Mouse (Mus musculus) lung, postnatal 0 days (tissue): Measurements from ENCODE around the gene Jade1. TPM values are rescaled to one million over a fixed set of nuclear protein-coding genes. Genes with fewer than 3 reads are reported as not detected.
A peak's percentile ranks its signal among the peaks of the same experiment; 100 is the strongest.

Source experiments
- ATAC-seq: fragments of 200-750 bp; cut with Nextera tagmentation; 2 replicates; pipeline ENCODE4 v1.8.0; 2017; ENCODE audit warnings: moderate library complexity
- DNase-seq: peaks from one replicate; pipeline ENCODE4 v3.0.0-alpha.2; 2016; ENCODE audit warnings: low spot score
- H3K27ac ChIP-seq: fragments of 300-500 bp; sonication (generic); 2 replicates; pipeline ENCODE4 v1.5.1; 2014; ENCODE audit warnings: antibody characterized with exemption, mild to moderate bottlenecking, low read length, mixed read lengths
- H3K27me3 ChIP-seq: fragments of 300-500 bp; sonication (generic); replicated peaks from 2 replicates; pipeline ENCODE4 v1.6.1; 2014; ENCODE audit warnings: low read length, mixed read lengths; ENCODE audit not compliant: insufficient read depth
- H3K36me3 ChIP-seq: fragments of 300-500 bp; sonication (generic); 2 replicates; pipeline ENCODE4 v1.6.1; 2014; ENCODE audit warnings: low read length, mixed read lengths; ENCODE audit not compliant: insufficient read depth
- H3K4me1 ChIP-seq: fragments of 300-500 bp; sonication (generic); 2 replicates; pipeline ENCODE4 v1.6.1; 2014; ENCODE audit warnings: antibody characterized with exemption, low read depth, low read length, mixed read lengths; ENCODE audit not compliant: insufficient read depth
- H3K4me2 ChIP-seq: fragments of 300-500 bp; sonication (generic); replicated peaks from 2 replicates; pipeline ENCODE4 v1.6.1; 2014; ENCODE audit warnings: low read depth, mild to moderate bottlenecking, low read length, moderate library complexity, mixed read lengths
- H3K4me3 ChIP-seq: fragments of 300-500 bp; sonication (generic); 2 replicates; pipeline ENCODE4 v1.5.1; 2014; ENCODE audit warnings: low read depth, low read length
- H3K9ac ChIP-seq: fragments of 300-500 bp; sonication (generic); replicated peaks from 2 replicates; pipeline ENCODE4 v1.6.1; 2014; ENCODE audit warnings: low read depth, mild to moderate bottlenecking
- H3K9me3 ChIP-seq: fragments of 300-500 bp; sonication (generic); 2 replicates; pipeline ENCODE4 v1.6.1; 2016; ENCODE audit warnings: low read length, mixed read lengths
- CTCF ChIP-seq: IDR thresholded peaks from 2 replicates; pipeline ENCODE4 v1.5.1; 2016; ENCODE audit warnings: antibody characterized with exemption, mild to moderate bottlenecking
- EP300 ChIP-seq: IDR thresholded peaks from 2 replicates; pipeline ENCODE4 v1.6.1; 2016; ENCODE audit warnings: antibody characterized with exemption, mild to moderate bottlenecking, control low read depth
- WGBS: fragments of 180-500 bp; shearing (Covaris S2); extraction: QIAGEN DNeasy Blood & Tissue Kit; methylation state at CpG from one replicate; pipeline ENCODE4 v1.1.7; 2014; 5-methylcytosine and 5-hydroxymethylcytosine counted together
- polyA plus RNA-seq: library from polyadenylated mRNA; unstranded; fragments of >200 nt; fragmentation: Nextera tagmentation; extraction: Ambion mirVana; gene quantifications from 2 replicates; pipeline ENCODE4 v1.2.1, GENCODE M21; 2015

Gene Jade1
- polyA plus RNA-seq, 1 experiment from 2014 or later = 6.0 TPM

DNA sequence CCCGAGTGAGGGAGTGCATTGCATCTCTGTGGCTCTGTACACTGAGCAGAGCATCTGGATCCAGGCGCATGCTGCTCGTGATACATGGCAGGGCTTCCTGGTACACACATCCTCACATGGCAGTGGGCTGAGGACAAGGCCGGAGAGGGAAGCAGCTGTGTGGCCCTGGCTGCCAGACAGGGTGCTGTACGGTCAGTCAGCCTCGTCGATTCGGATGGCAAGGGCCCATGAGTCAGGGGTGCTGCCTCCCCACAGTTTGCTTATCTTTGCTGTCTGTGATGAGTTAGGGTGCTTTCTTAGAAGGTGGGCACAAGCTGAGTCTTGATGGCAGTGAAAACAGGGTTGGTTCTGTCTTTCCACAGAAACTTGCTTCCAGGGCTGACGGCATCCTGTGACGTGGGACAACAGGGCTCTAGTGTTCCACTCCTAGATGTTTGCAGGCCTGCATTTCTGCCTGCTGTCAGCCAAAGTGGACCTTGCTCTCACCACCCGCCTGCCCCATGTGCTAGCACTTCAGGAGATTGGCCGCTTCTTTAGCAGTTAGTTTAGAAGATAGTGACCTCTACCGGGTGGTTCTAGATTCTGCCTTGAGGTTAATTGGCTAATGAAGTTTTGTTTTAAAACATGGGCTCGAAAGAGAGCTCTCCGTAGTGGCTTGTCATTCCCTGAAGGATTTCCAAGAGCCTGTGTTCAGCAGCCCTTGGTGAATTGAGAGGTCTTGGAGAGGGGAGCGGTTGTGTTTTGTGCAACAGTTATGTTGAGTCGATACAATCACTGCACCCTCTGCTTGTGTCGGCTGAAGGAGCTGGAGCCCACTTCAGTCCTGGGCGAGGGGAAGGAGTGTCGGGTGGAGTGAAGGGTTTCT lies 35.4 kb downstream of the Jade1 start:
- no peaks in the 10 kb centered on the region for H3K9me3 ChIP-seq
- no peak overlapping the region for H3K9ac ChIP-seq
- no peak overlapping the region for H3K4me2 ChIP-seq
- ATAC-seq = peak; percentile 88
- no peak overlapping the region for H3K4me3 ChIP-seq
- WGBS = 65% methylated on average over 20 of the region's 20 CpGs
- H3K27me3 ChIP-seq = no peaks in the 10 kb centered on the region
- H3K36me3 ChIP-seq = no peaks in the 10 kb centered on the region
- no peak overlapping the region for H3K27ac ChIP-seq
- peak; percentile 86 for DNase-seq
- peak; percentile 64 for TF ChIP-seq CTCF
- TF ChIP-seq EP300 = 0 out of 2 replicates have a peak, but pooled peaks have one; percentile 23
- H3K4me1 ChIP-seq = no peaks in the 10 kb centered on the region

DNA sequence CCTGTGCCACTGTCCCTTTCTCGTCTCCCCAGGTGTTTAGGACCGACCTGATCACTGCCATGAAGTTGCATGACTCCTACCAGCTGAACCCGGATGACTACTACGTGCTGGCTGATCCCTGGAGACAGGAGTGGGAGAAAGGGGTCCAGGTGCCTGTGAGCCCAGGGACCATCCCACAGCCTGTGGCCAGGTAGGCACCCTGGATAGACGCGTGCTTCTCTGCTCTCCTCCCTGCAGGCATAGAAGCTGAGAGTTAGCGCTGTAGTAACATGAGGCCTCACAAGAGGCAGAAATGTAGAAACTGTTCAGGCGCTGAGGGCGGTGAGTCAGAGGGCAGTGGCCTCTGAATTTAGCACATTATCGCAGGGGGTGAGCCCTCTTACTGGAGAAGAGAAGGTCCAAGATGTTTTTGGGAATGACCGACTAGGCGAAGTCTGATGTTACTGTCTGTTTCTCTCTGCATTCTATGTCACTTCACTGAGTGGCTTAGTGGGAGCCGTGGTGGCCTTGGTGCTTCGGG lies 36.2 kb downstream of the Jade1 start:
- H3K27ac ChIP-seq = no peak overlapping the region
- 88% methylated on average over 14 of the region's 14 CpGs for WGBS

DNA sequence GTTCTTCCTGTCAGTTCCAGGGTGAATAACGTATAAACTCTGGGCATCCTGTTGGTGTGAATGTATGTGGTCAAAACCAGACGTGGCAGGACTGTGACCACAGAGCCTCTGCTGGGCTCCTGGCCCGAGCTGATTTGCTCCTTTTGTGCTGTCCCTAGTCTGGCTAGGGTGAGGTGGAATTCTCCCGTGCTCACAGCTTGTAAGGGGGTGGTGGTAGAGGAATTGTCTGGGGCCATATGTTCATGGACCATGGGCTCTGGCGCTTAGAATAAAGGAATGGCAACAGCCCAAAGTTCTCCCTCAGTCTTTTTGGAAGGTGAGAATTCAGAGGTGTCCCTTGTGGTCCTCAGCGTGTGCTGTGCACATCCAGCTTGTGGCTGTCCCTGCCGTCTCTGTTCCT lies 37.3 kb downstream of the Jade1 start:
- no peak for DNase-seq
- H3K9me3 ChIP-seq = no peaks in the 10 kb centered on the region
- ATAC-seq = no peak
- H3K4me3 ChIP-seq = no peak overlapping the region
- no peak overlapping the region for H3K9ac ChIP-seq
- 0 out of 2 replicates have a peak, but pooled peaks cover 2% of the 10 kb centered on the region for H3K36me3 ChIP-seq
- no peak overlapping the region for H3K4me2 ChIP-seq
- no peak overlapping the region for H3K27ac ChIP-seq
- TF ChIP-seq CTCF = no peak
- no peak for TF ChIP-seq EP300
- H3K27me3 ChIP-seq = no peaks in the 10 kb centered on the region
- 77% methylated on average over 7 of the region's 7 CpGs for WGBS
- no peaks in the 10 kb centered on the region for H3K4me1 ChIP-seq

More for the DNA sequence above, 36.2 kb downstream of the Jade1 start:
- H3K4me2 ChIP-seq = no peak overlapping the region
- H3K9me3 ChIP-seq = no peaks in the 10 kb centered on the region
- 0 out of 2 replicates have a peak, but pooled peaks cover 2% of the 10 kb centered on the region for H3K36me3 ChIP-seq
- DNase-seq (no peak), ATAC-seq (0 out of 2 replicates have a peak, but pooled peaks have one; percentile 13)
- H3K27me3 ChIP-seq = no peaks in the 10 kb centered on the region
- no peak overlapping the region for H3K4me3 ChIP-seq
- H3K9ac ChIP-seq = no peak overlapping the region
- TF ChIP-seq CTCF (no peak), EP300 (no peak)
- no peaks in the 10 kb centered on the region for H3K4me1 ChIP-seq

DNA sequence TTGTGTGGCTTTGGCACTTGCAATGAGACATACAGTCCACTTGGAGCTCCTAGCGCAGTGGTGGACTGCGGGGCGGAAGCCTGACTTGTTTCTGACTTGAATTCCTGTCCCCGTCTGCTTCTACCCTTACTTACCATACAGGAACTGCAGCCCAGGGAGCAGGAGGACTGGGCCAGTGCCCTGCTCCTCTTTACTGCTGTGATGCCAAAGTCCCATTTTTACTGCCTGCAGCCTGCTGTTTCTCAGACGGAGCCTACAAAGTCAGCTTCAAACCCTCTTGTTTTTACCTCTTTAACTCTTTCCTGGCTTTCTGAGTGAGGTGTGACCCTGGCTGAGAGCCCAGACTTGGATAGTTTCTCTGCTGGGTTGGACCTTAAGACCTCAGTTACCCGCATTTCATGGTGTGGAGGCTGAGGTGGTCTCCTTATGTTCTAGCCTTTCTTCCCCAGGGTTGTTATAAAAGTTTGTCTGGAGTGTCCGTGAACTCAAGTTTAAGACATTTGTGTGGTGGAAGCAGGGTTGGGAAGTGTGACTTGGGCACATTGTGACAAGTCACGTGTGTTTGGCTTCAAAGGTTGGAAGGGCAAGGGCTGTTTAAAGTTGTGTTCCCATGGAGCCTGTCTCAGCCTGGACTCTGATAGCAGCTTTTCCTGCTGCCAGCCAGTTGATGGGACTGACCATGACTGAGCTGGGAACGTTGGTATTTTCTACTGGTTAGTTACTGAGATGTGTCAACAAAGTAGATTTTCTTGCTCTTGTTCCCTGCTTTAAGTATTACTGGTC lies 38.8 kb downstream of the Jade1 start:
- Histone ChIP-seq H3K9ac (no peak overlapping the region), H3K9me3 (no peaks in the 10 kb centered on the region), H3K4me2 (no peak overlapping the region), H3K4me1 (no peaks in the 10 kb centered on the region), H3K27me3 (no peaks in the 10 kb centered on the region), H3K36me3 (0 out of 2 replicates have a peak, but pooled peaks cover 2% of the 10 kb centered on the region), H3K4me3 (no peak overlapping the region), H3K27ac (no peak overlapping the region)
- no peak for DNase-seq
- 80% methylated on average over 9 of the region's 9 CpGs for WGBS
- TF ChIP-seq EP300 = no peak
- TF ChIP-seq CTCF = no peak
- ATAC-seq = no peak

DNA sequence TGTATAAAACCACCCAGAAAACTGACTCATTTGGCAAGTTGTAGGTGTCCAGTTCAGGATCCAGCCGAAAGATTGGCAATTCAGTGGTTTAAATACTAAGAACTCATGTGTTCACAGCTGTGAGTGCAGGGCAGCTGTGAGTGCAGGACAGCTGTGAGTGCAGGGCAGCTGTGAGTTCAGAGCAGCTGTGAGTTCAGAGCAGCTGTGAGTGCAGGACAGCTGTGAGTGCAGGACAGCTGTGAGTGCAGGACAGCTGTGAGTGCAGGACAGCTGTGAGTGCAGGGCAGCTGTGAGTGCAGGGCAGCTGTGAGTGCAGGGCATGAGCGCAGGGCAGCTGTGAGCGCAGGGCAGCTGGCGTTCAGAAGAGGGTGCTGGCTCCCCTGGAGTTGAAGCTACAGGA lies 39.5 kb downstream of the Jade1 start:
- WGBS = 85% methylated on average over 4 of the region's 4 CpGs
- no peak for DNase-seq
- Histone ChIP-seq H3K36me3 (0 out of 2 replicates have a peak, but pooled peaks cover 2% of the 10 kb centered on the region), H3K27me3 (no peaks in the 10 kb centered on the region), H3K9me3 (no peaks in the 10 kb centered on the region), H3K4me3 (no peak overlapping the region), H3K4me1 (no peaks in the 10 kb centered on the region), H3K27ac (no peak overlapping the region), H3K9ac (no peak overlapping the region), H3K4me2 (no peak overlapping the region)
- TF ChIP-seq CTCF = no peak
- no peak for TF ChIP-seq EP300
- ATAC-seq = no peak

DNA sequence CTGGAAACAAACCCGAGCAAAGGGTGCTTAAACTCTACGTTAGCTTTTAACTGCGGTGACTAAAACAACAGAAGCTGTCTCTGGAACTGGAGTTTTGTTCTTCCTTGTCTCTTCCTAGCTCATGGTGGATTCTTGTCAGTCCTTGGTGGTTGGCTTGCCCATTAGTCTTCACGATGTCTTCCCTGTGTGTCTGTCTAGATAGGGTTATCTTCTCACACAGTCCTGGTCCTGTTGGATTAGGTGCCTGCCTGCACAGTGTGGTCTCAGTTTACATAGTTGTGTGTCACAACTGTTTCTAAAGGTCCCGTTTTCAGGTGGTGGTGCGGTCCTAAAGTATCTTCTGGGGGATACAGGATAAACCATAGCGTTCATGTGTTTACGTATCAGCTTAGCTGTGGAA lies 41.5 kb downstream of the Jade1 start:
- Histone ChIP-seq H3K36me3 (0 out of 2 replicates have a peak, but pooled peaks cover 2% of the 10 kb centered on the region), H3K9me3 (no peaks in the 10 kb centered on the region), H3K4me1 (no peaks in the 10 kb centered on the region), H3K27ac (no peak overlapping the region), H3K27me3 (no peaks in the 10 kb centered on the region), H3K4me3 (no peak overlapping the region), H3K9ac (no peak overlapping the region), H3K4me2 (no peak overlapping the region)
- no peak for TF ChIP-seq EP300
- TF ChIP-seq CTCF = no peak
- WGBS = 91% methylated on average over 8 of the region's 8 CpGs
- no peak for ATAC-seq
- DNase-seq = no peak
